Mouse (Mus musculus) c-Kit-positive CD71-negative TER-119-negative erythroid progenitor cells, embryonic 14.5 days (primary cell): ENCODE data around the gene Ust.
A peak's percentile ranks its signal among the peaks of the same experiment; 100 is the strongest.

Experiments used
- DNase-seq: peaks from one replicate; pipeline ENCODE4 v3.0.0-alpha.2; 2013; ENCODE audit warnings: low read depth

The Ust gene

DNA sequence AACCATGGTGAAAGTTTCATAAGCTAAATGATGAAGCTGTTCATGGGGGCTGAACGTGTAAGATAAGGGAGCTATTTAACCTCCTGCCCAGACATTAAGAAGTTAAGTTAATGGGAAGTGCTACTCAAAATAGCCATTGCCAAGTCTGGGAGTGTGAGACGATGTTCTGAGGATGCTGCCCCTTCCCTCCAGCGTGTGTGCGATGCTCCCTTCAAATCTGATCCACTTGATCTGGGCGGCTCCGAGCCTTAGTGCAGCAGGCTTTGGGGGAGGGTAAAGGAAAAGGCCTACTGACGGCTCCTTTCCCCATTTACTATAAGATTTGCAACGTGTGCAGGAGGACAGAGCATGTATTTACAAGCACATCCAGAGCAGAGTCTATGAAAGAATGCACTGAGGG is 301.7 kb downstream of the Ust start:
- DNase-seq, result no peak

DNA sequence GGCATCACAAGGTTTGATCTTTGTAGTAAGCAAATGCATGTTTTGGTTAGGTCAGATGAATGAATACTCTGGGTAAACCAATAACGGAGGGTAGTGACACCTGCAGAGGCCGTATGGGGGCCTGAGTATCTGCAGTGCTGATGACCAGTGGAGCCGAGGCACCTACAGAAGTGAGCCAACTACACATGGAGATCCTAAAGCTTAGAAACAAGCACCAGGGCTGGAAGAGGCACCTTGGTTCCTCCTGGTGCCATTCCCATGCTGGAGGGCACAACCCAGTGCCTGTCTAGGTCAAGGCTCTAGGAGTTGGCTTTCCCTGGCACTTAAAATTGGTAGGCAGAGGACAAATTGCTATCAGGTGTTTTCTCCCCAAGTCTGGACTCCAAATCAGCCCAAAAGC is 303.4 kb downstream of the Ust start:
- no peak for DNase-seq

DNA sequence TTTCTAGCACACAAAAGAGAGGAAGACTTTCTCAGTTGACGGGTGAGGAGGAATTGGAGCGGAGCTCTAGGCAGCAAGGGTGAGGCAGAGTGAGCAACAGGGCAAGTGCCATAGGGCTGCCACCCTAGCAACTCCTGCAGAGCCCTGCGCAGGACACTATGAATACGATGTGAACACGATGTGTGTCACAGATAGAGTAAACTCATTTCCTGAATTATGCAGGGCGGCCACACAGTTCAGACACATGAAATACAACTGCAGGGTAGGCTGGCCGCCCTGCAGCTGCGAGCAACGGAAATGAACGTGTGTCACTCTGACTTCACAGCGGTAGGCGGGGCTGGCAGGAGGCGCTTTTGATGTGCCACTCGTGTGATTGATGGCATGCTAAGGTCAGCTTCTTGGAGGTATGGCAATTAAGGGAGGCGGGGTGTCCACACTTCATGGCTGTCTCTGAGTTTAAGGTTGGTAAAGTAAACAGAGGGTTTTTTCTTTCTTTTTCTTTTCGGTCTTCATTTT is 304.7 kb downstream of the Ust start:
- DNase-seq, result peak; percentile 50

DNA sequence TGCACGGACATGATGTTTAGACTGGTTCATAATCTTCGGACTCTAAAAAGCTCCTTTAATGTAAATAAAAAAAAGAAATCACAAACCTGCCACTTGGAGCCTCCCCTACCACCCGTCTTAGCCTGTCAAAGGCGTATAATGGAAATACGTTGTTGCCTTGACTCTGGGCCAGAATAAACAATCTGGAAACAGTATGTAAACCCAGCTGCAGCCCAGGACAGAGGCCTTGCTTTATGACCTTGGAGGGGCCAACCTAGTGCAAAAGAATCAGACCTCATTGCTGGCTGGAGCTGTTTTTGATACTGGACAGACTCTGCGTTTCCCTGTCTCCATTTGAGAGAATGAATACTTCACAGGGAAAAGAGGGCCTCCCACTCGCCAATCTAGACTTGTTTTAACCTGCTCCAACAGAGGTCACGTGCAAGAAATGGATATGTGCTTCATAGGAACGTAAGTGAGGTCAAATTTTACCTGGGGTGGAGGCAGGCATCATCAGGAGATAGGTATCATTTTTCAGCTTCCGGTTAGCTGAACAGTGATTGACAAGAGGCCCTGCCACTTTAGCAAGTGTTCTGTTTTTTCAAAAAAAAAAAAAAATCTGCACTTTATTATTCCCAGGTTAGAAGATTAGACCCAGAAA is 305.2 kb downstream of the Ust start:
- DNase-seq, result no peak

DNA sequence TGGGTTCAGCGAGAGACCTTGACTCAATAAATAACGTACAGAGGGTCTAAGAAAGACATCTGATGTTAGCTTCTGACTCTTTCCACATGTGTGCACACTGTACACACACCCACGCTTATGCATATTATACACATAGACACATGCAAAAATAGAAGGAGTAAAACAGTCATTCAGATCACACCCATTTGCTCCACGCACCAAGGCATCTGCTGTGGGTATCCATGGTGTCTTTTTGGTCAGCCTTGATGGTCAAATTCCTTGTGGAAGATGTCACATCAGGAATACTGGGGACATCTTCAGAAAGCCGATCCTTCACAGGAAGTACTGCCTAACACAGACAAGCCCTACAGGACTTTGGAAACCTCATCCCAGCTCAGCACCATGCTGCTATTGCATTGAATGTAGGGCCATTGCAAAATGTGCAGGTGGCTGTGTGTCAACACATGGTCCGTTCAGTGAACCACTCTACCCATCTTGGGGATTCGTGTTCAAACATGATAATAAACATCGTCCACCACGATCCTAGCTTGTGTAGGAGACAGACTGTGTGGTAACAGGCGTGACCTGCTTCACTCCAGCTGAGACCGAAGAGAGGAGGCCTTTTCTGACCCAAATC is 305.9 kb downstream of the Ust start:
- DNase-seq, result no peak

DNA sequence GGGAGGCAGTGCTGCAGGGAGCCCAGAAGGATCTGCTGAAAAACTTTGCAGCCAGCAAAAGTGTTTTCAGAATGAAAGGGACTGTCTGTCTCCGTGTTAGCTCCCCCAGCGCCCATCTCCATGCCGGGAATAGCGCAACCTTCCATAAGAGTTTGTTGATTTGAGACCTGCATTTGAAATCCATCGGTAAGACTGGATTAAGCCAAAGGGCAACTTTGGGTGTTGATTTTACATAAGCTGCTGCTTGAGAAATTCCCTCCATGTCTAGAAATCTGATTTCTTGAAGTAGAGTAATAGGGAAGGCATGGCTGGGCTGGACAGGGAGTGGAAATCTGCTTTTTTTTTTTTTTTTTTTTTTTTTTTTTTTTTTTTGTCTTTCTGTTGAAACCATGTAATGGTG is 306.9 kb downstream of the Ust start:
- DNase-seq, result no peak

DNA sequence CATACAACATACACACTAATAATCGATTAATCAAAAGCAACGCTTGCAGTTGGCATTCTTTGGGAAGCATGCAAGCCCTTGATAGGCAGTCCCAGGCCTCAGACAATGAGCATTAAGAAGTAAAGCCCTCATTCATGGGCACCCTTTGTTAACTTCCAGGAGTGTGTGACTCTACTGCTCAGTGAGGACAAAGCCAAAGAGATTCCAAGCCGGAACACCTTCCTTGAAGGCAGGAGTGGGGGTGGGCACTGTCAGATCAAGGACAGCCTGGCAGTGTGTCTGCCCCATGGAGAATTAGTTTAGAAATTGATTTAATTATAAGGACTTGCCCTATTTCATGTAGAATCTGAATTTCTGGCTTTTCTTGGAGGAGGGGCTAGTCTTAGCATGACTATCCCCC is 308.3 kb downstream of the Ust start:
- DNase-seq, result no peak

DNA sequence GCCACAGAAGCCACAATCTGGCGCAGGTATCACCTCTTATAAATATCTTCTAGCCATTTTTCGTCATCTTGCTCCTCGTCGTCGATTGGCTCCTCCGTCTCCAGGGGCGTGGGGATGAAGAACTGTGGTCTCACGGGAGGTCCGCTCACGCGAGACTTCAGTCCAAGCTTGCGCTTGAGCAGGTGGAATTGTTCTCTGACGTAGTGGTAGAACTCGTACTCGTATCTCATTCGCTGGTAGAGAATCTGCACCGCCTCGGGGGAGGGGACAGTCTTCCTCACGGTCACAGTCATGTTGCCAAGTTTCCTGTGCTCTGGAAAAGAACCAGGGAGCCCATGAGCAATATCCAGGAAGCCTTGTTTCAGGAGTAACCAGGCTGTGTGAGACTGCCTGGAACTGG is 311.3 kb downstream of the Ust start:
- DNase-seq, result no peak

DNA sequence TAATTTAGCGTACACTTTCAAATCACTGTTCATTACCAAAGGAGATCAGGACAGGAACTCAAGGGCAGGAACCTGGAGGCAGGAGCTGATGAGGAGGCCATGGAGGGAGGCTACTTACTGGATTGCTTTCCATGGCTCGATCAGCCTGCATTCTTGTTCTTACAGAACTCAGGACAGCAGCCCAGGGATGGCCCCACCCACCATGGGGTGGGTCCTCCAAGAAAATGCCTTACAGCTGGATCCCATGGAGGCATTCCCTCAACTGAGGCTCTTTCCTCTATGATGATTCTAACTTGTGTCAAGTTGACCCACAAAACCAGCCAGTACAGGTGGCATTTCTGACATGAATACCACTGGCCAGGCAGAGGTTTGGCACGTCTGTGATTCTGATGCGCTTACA is 314.9 kb downstream of the Ust start:
- DNase-seq, result no peak

DNA sequence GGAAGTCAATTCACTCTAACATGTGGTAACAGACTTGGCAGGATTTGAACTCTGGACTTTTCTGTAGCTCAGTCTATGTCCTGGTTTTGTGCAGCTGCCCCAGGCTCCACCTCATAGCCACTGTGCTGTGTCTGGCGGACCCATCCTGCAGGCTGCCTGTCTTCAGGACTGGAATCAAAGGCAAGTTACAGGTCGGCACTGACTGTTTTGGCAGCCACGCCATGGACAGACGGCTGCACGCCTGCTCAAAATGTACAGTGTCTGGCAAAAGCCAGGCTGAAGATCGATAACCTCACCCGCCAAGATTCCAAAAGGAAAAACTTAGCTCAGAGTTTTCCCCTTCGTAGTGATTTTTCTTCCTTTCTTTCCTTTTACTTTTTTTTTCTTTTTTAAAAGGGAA is 318.8 kb downstream of the Ust start:
- DNase-seq, result no peak

DNA sequence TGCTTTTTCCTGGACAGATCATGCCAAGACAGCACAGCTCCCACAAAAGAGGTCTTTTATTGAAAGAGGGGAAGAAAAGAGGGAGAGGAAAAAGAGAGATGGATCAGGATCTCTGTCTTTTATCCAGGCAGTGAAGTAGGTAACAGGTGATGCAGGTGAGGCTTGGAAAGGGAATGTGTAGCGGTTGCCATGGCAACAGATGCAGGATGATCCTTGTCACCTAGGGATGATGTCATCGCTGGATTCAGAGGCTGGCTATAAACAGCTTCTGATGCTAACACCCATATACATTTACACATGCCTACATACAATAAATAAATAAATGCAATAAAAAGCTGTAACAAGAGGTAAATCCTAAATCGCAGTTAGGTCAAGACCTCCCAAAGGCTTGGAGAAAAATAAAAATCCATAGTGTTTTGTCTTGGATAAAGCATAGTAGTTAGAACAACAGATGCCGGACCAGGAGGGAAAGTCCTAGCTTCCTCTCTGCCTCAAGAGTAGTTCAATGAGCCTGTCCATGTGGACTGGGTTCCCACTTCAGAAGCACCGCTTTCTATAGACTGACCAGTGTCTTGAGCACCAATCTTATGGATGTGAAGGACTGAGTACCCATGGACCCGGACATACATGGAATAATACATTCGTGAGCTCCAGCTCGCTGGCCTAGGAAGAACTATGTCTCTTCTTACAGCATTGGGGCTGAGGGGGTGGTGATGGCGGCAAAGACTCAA is 319.4 kb downstream of the Ust start:
- no peak for DNase-seq

DNA sequence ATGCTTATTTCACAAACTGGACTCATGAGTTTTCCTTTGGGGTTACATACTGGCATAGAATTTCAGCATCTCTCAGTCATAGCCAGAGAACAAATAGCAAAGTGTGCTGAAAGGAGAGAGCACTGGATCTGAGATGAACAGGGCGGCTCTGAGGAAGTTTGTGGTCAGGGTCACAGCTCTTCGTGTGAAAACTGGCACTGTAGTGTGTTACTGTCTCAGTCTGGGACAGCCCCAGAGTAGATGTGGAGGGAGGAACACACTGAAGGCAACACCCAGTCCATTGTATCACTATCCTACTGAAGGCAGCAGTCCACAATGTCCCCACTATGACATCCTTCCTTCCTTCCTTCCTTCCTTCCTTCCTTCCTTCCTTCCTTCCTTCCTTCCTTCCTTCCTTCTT is 321.0 kb downstream of the Ust start:
- no peak for DNase-seq

DNA sequence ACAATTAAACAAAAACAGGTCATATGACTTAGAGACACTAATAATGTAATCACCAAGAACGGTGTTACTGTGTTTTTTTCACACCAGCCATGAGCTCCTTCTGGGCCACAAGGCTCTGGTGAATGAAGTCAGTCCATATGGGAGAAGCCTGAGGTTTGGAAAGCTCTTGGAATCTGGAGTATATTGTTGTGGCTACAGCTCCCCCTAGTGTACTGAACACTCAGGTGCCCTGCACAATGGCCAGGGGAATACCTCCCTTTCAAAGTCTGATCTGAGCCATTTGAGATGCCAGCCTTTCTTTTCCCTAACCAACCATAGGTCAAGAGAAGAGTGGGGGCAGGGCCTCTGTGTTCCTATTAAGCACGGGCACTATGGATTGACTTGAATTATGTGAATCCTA is 322.3 kb downstream of the Ust start:
- DNase-seq, result peak; percentile 18

DNA sequence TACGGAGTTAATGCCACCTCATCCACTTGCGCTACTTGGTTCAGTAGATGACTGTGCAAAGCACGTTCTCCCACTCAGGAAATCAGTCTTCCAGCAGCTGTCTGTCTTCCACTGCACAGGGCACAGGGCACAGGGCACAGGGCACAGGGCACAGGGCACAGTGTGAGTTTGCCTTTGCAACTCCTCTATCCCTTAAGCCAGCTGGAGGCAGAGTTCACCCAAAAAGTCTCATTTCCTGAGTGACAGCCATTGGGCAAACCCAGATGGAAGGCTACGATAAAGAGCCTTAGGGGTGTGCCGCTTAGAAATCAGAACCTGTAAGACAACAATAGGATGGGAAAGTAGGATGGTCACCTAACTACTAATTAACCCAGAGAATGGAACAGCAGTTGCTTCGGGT is 322.9 kb downstream of the Ust start:
- no peak for DNase-seq

DNA sequence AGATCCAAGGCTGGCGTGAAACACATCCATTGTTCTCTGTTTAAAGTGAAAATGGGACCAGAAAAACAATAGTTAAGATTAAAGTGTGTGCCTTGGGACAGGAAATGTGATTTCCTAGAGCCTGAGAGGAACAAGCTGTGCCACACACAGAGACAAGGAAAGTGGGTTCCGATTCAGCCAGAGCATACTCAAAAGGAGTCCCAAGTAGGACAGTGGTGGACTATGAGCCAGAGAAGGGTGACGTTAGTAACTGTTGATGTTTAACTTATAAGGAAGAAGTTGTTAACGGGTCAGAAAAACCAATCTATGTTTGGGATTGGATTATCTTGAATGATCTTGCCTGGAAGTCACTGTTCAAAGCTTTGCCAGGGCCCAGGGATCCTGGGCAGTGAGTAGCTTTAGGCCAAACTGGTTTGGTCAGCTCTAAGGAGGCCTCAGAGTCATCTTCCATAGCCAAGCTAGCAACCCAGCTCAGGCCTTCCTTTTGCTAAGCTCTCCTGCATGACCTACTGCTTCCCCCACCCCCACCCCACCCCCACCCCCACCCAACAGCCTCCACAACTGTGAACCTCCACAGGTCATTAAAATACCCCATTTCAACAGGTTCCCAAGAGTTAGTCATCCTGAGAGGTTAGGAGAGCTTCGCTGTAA is 329.2 kb downstream of the Ust start:
- DNase-seq, result no peak

DNA sequence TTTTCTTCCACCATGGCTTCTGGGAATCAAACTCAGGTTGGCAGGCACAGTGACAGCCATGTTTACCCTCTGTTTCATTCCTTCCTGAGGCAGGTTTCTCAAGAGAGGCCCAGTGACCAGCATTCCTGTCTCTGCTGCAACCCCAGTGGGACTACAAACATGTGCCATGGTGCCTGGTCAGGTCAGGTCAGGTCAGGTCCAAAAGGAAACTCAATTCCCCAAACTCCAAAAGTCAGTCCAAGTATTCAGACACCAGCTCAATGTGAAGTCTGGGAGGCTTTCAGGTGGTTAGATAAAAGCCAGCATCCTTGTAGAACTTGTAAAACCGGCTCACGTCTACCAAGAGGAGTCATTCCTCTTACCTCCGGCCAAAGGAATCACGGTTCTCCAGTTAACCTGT is 333.0 kb downstream of the Ust start:
- DNase-seq, result no peak

DNA sequence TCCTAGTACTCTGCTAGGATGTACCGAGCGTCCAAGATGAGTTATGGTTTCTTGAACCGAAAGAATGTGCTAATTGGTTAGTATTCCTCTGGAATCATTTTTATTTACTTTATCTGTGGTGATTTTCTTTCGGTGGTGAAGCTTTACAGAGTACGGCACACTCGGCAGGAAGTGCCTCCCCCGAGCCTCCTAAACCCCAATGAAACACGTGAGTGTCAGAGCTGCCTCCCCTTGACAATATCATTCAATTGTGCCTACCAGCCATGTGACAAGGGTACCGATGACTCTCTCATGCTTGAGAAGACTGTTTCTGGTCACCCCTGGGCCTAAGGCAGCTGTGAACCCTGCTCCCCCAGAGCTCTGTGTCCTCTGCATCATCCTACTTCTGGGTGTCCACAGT is 333.9 kb downstream of the Ust start:
- no peak for DNase-seq

DNA sequence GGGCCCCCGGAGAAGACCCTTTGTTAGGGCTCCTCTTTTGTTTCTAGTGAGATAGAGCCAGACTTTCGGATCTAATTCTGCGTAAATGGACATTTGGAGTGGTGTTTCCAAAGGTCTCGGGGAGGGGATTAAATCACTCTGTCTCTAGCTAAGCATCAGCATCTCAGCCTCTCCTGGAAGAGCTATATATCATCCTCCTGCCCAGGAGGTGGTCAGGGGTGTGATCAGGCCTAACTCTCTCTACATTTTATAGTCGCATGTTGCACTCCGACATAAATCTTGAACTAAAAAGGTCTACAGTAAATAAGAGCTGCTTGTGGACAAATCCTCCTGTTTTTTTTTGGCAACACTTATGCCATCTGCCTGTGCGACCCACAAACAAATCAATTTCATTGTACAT is 335.5 kb downstream of the Ust start:
- DNase-seq, result no peak

DNA sequence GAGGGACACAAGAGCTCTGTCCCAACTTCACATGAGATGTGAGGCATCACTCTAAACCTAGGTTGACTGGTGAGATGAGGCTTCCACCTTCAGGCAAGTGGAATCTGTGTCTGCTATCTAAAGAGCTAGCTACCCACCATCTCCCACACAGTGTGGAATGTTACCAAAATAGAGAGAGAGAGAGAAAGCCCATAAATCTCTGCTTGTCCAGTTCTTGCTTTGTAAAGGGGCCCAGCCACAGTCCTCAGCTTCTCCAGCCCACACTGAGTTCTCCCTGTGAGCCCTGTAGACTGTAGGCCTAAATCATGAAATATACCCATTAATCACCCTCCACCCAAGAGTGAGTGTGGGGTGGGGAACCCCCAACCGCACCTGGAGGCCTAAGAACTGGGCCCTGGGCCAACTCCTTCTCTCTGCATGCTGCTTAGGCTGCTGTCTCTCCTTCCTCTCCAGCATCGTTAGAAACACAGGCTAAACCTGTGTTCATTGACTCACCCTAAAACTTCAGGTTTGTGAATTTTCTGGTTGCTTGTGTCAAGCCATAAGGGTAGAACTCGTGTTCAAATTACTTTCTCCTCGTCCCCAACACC is 336.9 kb downstream of the Ust start:
- no peak for DNase-seq

DNA sequence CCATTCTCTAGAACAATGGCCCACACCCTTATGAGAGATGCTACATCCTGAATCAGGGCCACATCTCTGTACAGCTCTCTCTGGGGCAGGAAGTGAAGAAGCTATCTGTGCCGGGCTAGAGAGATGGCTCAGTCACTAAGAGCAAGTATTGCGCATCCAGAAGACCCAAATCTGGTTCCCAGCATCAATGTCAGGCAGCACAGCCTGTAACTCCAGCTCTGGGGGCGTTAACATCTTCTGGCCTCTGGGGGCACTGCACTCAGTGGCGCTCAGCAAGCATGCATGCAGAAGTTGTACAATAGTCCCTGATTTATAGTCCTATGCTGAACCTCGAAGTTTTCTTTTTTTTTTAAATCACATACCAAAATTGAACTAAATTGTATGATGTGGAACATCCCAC is 341.0 kb downstream of the Ust start:
- no peak for DNase-seq

DNA sequence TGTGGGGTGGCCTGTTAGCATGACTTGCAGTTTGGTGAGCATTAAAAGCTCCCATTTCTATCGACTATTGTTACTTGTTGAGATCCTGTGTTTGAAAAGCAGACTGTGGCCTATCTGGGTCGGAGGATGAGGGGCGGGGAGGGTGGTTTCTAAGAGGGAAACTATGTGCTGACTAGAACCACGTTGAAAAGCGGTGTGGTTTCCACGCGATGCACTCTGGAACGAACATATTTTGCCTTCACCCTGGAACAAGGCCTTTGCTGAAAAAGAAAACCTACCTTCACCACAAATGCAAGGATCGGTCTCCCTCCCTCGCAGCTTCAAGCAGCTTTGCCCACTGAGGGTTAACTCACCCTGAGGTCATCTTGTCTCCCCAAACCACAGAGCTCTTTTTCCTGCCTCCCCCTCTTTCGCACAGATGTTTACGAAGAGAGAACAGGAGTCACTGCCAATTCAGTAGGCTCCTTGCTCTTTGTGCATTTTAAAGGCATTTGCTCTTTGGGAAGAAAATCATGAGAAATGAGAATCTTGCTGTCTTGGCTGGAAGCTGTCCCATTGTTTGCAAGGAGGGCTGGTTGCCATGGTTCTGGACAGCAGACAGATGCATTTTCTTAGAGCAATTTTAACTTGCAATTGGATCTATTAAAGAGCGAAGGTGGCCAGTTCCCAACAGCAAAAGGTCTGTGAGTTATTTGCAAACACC is 342.1 kb downstream of the Ust start:
- DNase-seq, result no peak

DNA sequence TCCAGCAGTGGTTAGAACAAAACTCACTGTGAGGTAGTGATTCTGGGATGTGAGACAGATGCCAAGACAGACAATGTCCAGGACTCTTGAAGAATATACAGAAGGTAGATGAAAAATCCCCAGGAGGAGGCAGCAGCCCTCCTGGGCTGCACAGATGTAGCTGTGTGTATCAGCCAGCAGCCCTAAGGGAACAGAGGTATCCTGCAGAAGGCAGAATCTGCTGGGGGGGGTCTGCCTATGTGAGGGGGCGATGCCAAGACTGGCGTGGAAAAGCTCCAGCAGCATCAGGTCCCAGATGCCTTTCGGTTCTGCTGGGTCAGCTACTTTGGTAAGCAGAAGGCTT is 342.6 kb downstream of the Ust start:
- DNase-seq, result no peak
